Mouse (Mus musculus) forebrain, embryonic 10.5 days (tissue): ENCODE results near the gene Fbxo6. TPM values are rescaled to one million over a fixed set of nuclear protein-coding genes. Genes with fewer than 3 reads are reported as not detected.
"Not testable (repeated sequence)": the region's sequence is repeated elsewhere in the genome, so short reads cannot be mapped to it uniquely, and the experiment has no call there.

Experiments
- DNase-seq: peaks from one replicate; pipeline ENCODE4 v3.0.0-alpha.2; 2017; ENCODE audit warnings: low spot score; ENCODE audit errors: extremely low spot score
- H3K27ac ChIP-seq: fragments of 300-500 bp; sonication (generic); 2 replicates; pipeline ENCODE4 v1.5.1; 2016; ENCODE audit warnings: mild to moderate bottlenecking
- H3K27me3 ChIP-seq: fragments of 300-500 bp; sonication (generic); 2 replicates; pipeline ENCODE4 v1.6.1; 2016; ENCODE audit warnings: mild to moderate bottlenecking; ENCODE audit not compliant: poor library complexity, severe bottlenecking
- H3K36me3 ChIP-seq: fragments of 300-500 bp; sonication (generic); replicated peaks from 2 replicates; pipeline ENCODE4 v1.6.1; 2016; ENCODE audit warnings: mild to moderate bottlenecking, moderate library complexity
- H3K4me1 ChIP-seq: fragments of 300-500 bp; sonication (generic); 2 replicates; pipeline ENCODE4 v1.6.1; 2016
- H3K4me3 ChIP-seq: fragments of 300-500 bp; sonication (generic); 2 replicates; pipeline ENCODE4 v1.5.1; 2016; ENCODE audit warnings: mild to moderate bottlenecking, moderate library complexity
- H3K9me3 ChIP-seq: fragments of 300-500 bp; sonication (generic); 2 replicates; pipeline ENCODE4 v1.6.1; 2016; ENCODE audit warnings: mild to moderate bottlenecking, moderate library complexity
- WGBS: fragments of 180-500 bp; shearing (Covaris S2); methylation state at CpG from one replicate; pipeline ENCODE4 v1.1.7; 2016; 5-methylcytosine and 5-hydroxymethylcytosine counted together
- polyA plus RNA-seq: library from polyadenylated mRNA; unstranded; fragments of >200 nt; fragmentation: Nextera tagmentation; extraction: Ambion mirVana; gene quantifications from 2 replicates; pipeline ENCODE4 v1.2.1, GENCODE M21; 2016

Gene Fbxo6
- polyA plus RNA-seq, 1 experiment from 2014 or later, result 8.4 TPM

DNA sequence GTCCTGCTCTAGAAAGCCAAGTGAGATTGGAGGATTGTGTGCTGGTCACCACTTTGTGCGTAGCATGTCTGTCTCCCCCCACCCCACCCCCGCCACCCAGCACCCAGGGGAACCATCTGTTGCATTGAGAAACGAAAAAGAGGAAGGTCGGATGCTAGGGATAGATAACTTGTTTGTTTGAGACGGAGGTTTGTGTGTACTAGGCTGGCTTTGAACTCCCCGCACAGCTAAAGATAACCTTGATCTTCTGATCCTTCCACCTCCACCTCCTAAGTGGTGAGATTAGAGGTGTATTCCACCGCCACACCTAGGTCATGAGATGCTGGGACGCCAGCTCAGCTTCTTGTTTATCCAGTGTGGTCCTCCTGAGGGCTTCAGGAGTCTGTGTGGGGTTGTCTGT lies 17.0 kb downstream of the Fbxo6 start:
- 0 out of 2 replicates have a peak, but pooled peaks cover 3% of the 10 kb centered on the region for H3K9me3 ChIP-seq
- H3K4me3 ChIP-seq, result no peak overlapping the region
- H3K27me3 ChIP-seq, result peaks cover 57% of the 10 kb centered on the region
- peaks cover 34% of the 10 kb centered on the region for H3K4me1 ChIP-seq
- peaks cover 3% of the 10 kb centered on the region; the same call in 1 of the 2 replicates for H3K36me3 ChIP-seq
- 87% methylated on average over 8 of the region's 8 CpGs for WGBS
- DNase-seq, result no peak
- H3K27ac ChIP-seq, result no peak overlapping the region

DNA sequence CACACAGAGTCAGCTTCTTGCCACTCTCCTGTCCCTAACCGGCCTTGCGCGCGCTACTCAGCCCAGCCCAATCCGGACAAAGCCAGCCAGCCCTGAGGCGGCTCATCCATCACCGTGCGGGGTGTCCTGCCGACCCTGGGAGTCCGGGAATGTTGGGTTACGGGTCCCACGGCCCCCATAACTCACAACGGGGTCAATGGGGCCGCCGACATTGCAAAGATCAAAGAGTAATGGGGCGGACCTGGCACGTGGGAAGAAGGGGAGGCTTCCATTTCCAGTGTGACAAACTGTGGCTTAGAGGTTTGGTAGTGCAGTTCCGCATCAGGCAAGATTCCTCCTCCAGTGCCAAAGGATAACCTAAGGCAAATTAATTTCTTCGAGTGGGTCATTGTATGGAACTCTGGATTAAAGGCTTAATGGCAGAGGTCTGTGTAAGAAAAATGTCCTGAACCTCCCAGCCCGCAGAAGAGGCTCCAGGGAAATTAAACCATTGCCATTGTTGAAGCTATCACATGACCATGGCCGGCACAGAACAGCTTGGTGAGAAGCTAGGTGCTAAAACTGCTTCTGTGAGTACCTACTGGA lies 20.4 kb downstream of the Fbxo6 start:
- under 1% methylated on average over 21 of the region's 21 CpGs for WGBS
- H3K4me1 ChIP-seq, result peaks cover 43% of the 10 kb centered on the region
- 0 out of 2 replicates have a peak, but pooled peaks cover 3% of the 10 kb centered on the region for H3K9me3 ChIP-seq
- DNase-seq, result peak; percentile 76
- peak overlapping the region; percentile 99 for H3K27ac ChIP-seq
- peaks cover 3% of the 10 kb centered on the region; the same call in 1 of the 2 replicates for H3K36me3 ChIP-seq
- peaks cover 56% of the 10 kb centered on the region for H3K27me3 ChIP-seq
- peak overlapping the region; percentile 78 for H3K4me3 ChIP-seq

DNA sequence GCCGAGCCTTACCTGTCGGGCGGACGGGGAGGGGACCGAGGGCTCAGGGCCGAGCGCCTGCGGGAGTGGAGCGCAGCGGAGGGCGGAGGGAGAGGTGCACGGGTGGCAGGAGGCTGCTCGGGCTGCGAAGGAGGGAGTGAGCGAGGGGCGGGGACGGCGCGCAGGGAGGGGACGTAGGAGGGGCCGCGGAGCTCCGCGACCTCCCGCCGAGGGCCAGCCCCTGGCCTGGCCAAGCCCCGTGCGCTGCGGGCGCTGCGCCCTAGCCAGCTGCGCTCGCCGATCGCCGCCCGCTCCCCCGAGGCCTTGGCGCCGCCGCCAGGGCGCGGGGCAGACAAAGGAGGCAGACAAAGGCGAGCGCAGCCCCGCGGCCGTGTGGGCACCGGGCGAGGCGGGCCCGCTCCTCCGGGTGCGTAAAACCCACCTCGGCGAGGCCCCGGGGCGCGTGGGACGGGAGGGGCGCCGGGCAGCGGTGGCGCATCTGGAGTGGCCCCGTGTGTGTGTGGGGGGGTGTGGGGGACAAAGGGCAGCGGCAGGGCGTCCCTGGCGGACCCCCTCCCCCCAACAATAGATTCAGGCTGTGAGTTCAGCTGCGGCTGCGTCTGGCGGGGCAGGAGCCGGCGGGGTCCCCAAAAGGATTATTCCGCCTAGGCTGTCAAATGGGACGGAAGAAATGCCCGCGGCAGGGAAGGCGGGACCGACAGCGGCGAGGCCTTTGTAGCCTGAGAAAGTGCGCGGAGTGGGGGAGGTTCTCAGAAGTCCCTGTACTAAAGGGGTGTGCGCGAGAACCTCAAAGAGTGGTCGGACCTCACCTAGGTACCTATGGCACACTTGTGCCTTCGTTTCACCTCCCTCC lies 21.2 kb downstream of the Fbxo6 start, which contains the start of gene Draxin:
Draxin (minus strand) TSS at position 138 of the 853 bp plus-strand sequence.
- Histone ChIP-seq H3K27ac (peak within 1 kb of the TSS; percentile 99), H3K27me3 (peaks cover 56% of the 10 kb centered on the region), H3K9me3 (0 out of 2 replicates have a peak, but pooled peaks cover 3% of the 10 kb centered on the region), H3K4me3 (peak within 1 kb of the TSS; percentile 78), H3K36me3 (peaks cover 3% of the 10 kb centered on the region; the same call in 1 of the 2 replicates), H3K4me1 (peaks cover 48% of the 10 kb centered on the region)
- peak; percentile 84 for DNase-seq
- under 1% methylated on average over 84 of the region's 87 CpGs for WGBS

DNA sequence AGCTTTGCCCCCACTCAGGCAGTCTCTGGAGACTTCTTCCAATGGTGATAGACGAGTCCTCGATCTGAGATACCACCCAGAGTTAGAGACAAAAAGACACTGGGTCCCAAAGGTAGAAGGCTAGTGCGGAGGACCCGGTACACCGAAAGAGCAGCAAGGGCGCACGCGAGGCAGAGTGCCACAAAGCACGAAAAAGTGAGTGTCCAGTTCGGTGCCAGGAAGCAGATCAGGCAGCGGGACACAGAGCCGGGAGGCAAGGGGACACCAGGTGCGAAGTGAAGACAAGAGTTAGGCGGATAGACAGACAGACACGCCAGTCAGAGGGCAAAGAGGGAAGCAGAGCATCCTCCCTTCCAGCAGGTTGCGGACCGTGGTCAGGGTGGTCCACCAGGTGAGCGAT lies 21.8 kb downstream of the Fbxo6 start, which contains the start of gene Mad2l2:
Mad2l2 (plus strand) TSS at position 252 of the 400 bp plus-strand sequence.
- WGBS, result under 1% methylated on average over 18 of the region's 18 CpGs
- DNase-seq, result no peak
- H3K27me3 ChIP-seq, result peaks cover 56% of the 10 kb centered on the region

DNA sequence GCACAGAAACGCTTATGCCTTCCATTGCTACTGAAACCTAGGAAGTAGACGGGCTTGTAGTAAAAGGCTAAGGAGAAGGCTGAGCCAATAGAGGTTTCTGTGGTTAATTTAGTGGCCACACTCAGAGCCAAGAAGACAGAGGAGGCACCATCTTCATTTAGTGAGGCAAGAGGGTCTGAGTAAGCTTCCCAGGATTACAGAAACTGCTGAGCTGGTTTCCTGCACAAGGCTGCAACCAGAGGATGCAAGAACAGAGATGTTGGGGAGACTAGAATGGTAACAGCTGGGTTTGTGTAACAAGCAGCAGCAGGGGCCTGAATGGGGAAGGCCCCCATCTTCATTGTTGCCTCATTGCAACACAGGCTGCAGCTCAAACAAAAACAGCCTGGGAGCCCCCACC lies 23.3 kb downstream of the Fbxo6 start:
- Histone ChIP-seq H3K36me3 (peaks cover 1% of the 10 kb centered on the region; the same call in 1 of the 2 replicates), H3K4me1 (peaks cover 48% of the 10 kb centered on the region), H3K9me3 (0 out of 2 replicates have a peak, but pooled peaks cover 2% of the 10 kb centered on the region), H3K27ac (no peak overlapping the region), H3K27me3 (peaks cover 62% of the 10 kb centered on the region), H3K4me3 (peak overlapping the region; percentile 78; the same call in 1 of the 2 replicates)
- 77% methylated on average over 2 of the region's 2 CpGs for WGBS
- DNase-seq, result no peak

More for the DNA sequence above, 21.8 kb downstream of the Fbxo6 start, which contains the start of gene Mad2l2:
- Histone ChIP-seq H3K27ac (peak within 1 kb of the TSS; percentile 99), H3K4me3 (peak within 1 kb of the TSS; percentile 78), H3K36me3 (peaks cover 3% of the 10 kb centered on the region; the same call in 1 of the 2 replicates), H3K9me3 (0 out of 2 replicates have a peak, but pooled peaks cover 3% of the 10 kb centered on the region), H3K4me1 (peaks cover 48% of the 10 kb centered on the region)

DNA sequence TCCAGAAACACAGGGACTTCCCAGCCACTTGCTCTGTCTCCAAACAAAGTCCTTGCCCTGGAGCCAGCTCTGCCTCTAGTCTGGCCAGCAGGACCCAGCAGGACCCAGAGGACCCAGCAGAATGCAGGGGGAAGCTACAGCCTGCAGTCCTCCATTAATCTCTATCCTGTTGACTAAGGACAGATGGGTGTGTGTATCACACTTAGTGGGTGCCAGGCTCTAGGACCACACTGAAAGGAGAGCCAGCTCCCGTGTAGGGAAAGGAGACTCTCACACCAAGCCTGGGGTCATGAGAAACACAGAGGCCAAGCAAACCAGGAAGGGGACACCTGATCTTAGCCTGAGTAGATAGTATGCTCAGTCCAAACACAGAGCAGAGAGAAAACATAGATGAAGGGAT lies 23.7 kb downstream of the Fbxo6 start:
- DNase-seq, result no peak
- Histone ChIP-seq H3K4me1 (peaks cover 50% of the 10 kb centered on the region), H3K36me3 (no peaks in the 10 kb centered on the region), H3K27ac (no peak overlapping the region), H3K4me3 (no peak overlapping the region), H3K9me3 (no peaks in the 10 kb centered on the region), H3K27me3 (peaks cover 62% of the 10 kb centered on the region)
- WGBS, result 73% methylated on average over 1 of the region's 1 CpGs

DNA sequence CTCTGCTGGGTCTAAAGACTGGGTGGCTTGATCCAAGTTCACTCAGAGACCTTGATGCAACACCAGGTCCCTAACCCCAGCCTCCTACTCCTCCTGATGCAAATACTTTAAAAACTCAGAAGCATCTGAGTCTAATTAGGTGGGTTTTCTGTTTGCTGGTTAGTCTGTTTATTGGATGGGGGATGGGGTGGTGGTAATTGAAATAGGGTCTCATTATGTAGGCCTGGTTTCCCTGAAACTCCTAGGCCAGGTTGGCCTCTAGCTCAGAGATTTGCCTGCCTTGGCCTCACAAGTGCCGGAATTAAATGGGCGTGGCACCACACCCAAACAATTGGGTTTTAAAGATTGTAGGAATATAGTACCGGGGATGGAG lies 29.3 kb downstream of the Fbxo6 start:
- DNase-seq, result no peak
- peaks cover 29% of the 10 kb centered on the region for H3K4me1 ChIP-seq
- H3K9me3 ChIP-seq, result no peaks in the 10 kb centered on the region
- 68% methylated on average over 3 of the region's 3 CpGs for WGBS
- H3K27me3 ChIP-seq, result peaks cover 10% of the 10 kb centered on the region
- H3K27ac ChIP-seq, result peak overlapping the region; percentile 67; the same call in 1 of the 2 replicates
- no peak overlapping the region for H3K4me3 ChIP-seq
- no peaks in the 10 kb centered on the region for H3K36me3 ChIP-seq

DNA sequence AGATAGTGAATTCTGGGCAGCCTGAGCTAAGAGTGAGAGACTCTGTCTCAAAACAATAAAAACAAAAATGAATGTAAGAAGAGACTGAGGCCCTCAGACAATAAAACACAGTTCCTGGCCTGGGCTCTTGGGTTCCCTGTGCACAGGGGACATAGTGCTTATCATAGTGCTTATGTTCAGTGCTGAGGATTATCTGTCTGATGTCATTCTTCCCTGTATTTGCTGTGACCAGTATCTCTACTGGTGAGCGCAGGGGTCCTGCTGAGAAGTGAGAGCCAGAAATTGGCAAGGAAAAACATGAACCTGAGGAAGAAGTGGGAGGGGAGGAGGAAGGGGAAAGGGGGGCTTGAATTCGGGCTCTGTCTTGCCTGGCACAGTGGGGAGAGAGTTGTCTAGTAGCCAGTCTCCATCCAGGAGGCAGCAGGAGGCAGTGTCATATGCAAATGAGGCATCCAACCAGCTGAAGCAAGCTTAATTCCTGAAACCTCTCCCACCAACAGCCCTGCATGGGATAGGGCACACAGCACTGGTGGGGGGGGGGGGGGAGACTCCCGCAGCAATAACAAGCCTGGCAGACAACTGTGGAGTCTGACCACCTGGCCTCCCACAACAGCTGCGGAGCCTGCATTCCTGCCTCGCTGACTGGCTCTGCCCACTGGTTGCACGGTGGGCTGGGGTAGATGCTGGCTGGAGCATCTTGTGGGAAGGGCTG lies 29.8 kb downstream of the Fbxo6 start:
- H3K36me3 ChIP-seq, result no peaks in the 10 kb centered on the region
- H3K4me3 ChIP-seq, result no peak overlapping the region
- peak; percentile 42 for DNase-seq
- H3K9me3 ChIP-seq, result peaks cover 3% of the 10 kb centered on the region; the same call in 1 of the 2 replicates
- 0 out of 2 replicates have a peak, but pooled peaks cover 5% of the 10 kb centered on the region for H3K27me3 ChIP-seq
- WGBS, result 8% methylated on average over 6 of the region's 6 CpGs
- H3K27ac ChIP-seq, result peak overlapping the region; percentile 67
- peaks cover 29% of the 10 kb centered on the region for H3K4me1 ChIP-seq

DNA sequence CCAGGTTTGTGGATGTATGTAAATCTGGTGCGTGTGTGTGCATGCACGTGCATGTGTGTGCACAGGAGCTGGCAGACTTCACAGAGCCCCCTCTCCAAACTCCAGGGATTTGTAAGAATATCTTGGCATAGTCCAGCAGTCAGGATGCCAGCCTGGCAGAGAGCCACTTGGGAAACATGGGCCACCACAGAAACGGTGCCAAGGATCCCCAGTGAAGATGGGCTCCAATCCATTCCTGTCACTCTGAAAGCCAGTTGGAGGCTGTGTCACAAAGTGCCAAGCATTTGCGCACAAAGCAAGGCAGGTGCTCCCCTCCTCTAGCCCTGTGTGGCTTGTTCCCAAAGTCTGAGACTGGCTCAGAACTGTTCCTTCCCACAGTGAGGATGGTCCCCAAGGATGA lies 30.6 kb downstream of the Fbxo6 start:
- H3K27me3 ChIP-seq, result 0 out of 2 replicates have a peak, but pooled peaks cover 5% of the 10 kb centered on the region
- H3K9me3 ChIP-seq, result peaks cover 3% of the 10 kb centered on the region; the same call in 1 of the 2 replicates
- H3K36me3 ChIP-seq, result no peaks in the 10 kb centered on the region
- no peak for DNase-seq
- peaks cover 22% of the 10 kb centered on the region for H3K4me1 ChIP-seq
- H3K27ac ChIP-seq, result no peak overlapping the region
- H3K4me3 ChIP-seq, result no peak overlapping the region
- 93% methylated on average over 4 of the region's 4 CpGs for WGBS

DNA sequence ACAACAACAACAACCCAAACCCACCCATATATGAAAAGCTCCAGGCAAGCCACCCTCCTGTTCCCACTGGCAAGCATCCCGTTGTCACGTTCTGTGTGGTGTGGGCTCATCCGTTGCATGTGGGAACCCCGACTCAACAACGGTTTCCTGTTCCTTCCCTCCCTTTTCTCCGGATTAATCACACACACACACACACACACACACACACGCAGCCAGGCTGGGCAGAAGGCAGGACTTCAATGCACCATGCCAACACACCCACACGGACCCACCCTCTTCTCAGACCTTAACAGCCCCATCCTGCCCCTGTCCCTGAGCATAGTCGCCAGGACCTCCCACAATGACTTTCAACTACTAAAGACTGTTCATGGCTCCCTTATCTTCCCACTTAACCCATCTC lies 31.4 kb downstream of the Fbxo6 start:
- DNase-seq, result no peak
- no peak overlapping the region for H3K4me3 ChIP-seq
- WGBS, result 91% methylated on average over 9 of the region's 9 CpGs
- H3K9me3 ChIP-seq, result peaks cover 3% of the 10 kb centered on the region; the same call in 1 of the 2 replicates
- peaks cover 10% of the 10 kb centered on the region for H3K27me3 ChIP-seq
- no peak overlapping the region for H3K27ac ChIP-seq
- no peaks in the 10 kb centered on the region for H3K36me3 ChIP-seq
- peaks cover 24% of the 10 kb centered on the region for H3K4me1 ChIP-seq

DNA sequence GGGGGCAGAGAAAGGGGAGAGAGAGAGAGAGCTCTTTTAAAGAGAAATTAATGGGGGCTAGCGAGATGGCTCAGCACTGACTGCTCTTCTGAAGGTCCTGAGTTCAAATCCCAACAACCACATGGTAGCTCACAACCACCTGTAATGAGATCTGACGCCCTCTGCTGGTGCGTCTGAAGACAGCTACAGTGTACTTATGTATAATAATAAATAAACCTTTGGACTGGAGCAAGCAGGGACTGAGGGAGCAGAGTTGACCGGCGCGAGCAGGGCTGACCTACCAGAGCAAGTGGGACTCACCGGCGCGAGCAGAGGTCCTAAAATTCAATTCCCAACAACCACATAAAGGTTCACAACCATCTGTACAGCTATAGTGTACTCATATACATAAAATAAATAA lies 32.4 kb downstream of the Fbxo6 start:
- not testable (repeated sequence) for DNase-seq
- H3K4me1 ChIP-seq, result peaks cover 33% of the 10 kb centered on the region
- WGBS, result 87% methylated on average over 9 of the region's 9 CpGs

DNA sequence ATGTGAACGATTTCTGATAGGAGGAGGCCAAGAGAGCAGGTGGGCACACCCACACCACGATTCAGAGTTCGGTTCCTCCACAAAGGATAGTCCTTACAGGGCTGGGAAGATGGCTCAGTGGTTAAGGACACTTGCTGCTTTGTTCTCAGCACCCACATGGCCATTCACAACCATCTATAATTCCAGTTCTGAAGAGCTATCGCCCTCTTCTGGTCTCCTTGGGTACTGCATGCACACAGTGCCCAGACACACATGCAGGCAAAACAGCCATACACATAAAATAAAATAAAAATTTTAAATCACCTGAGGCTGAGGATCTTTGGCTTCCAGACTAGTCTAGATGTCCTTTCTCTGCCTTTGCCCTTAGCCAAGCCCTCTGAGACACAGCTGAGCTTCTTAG lies 34.5 kb downstream of the Fbxo6 start:
- Histone ChIP-seq H3K4me1 (peaks cover 23% of the 10 kb centered on the region), H3K27ac (no peak overlapping the region), H3K36me3 (no peaks in the 10 kb centered on the region), H3K9me3 (peaks cover 3% of the 10 kb centered on the region; the same call in 1 of the 2 replicates), H3K27me3 (peaks cover 25% of the 10 kb centered on the region), H3K4me3 (no peak overlapping the region)
- DNase-seq, result no peak
- 69% methylated on average over 4 of the region's 4 CpGs for WGBS

More for the DNA sequence above, 32.4 kb downstream of the Fbxo6 start:
- not testable (repeated sequence) for H3K4me3 ChIP-seq, H3K36me3 ChIP-seq, H3K9me3 ChIP-seq, H3K27ac ChIP-seq
- H3K27me3 ChIP-seq, result peaks cover 14% of the 10 kb centered on the region
